Mouse (Mus musculus) C2C12 (cell line): ENCODE measurements around the gene Sbno1. TPM values are rescaled to one million over a fixed set of nuclear protein-coding genes. Genes with fewer than 3 reads are reported as not detected.
"Not testable (repeated sequence)": the region's sequence is repeated elsewhere in the genome, so short reads cannot be mapped to it uniquely, and the experiment has no call there.

ENCODE experiments used
- H3K27me3 ChIP-seq: one replicate; pipeline ENCODE4 v1.6.1; 2011; ENCODE audit not compliant: control insufficient read depth, insufficient read depth, insufficient read length
- H3K36me3 ChIP-seq: one replicate; pipeline ENCODE4 v1.6.1; 2011; ENCODE audit not compliant: control insufficient read depth, insufficient read depth
- H3K4me3 ChIP-seq: one replicate; pipeline ENCODE4 v1.5.1; 2011; ENCODE audit warnings: mild to moderate bottlenecking, control low read depth; ENCODE audit not compliant: poor library complexity, insufficient read depth, severe bottlenecking
- H3K79me2 ChIP-seq: one replicate; pipeline ENCODE4 v1.6.1; 2011; ENCODE audit not compliant: control insufficient read depth, insufficient read depth
- H3K79me3 ChIP-seq: one replicate; pipeline ENCODE4 v1.6.1; 2011; ENCODE audit warnings: low read depth, control low read depth
- H3ac ChIP-seq: one replicate; pipeline ENCODE3; 2011; ENCODE audit warnings: low read depth; ENCODE audit not compliant: control insufficient read depth, insufficient read length
- CEBPB ChIP-seq: IDR thresholded peaks from one replicate; pipeline ENCODE4 v1.6.1; 2011; ENCODE audit warnings: low read depth, mild to moderate bottlenecking, control low read depth, moderate library complexity
- CTCF ChIP-seq: IDR thresholded peaks from one replicate; pipeline ENCODE4 v1.5.1; 2011; ENCODE audit not compliant: control insufficient read depth, insufficient read depth, insufficient read length
- FOSL1 ChIP-seq: IDR thresholded peaks from one replicate; pipeline ENCODE4 v1.8.0; 2011; ENCODE audit warnings: mild to moderate bottlenecking, low read length; ENCODE audit not compliant: poor library complexity, insufficient read depth, severe bottlenecking
- MAX ChIP-seq: IDR thresholded peaks from one replicate; pipeline ENCODE4 v1.6.1; 2011; ENCODE audit warnings: mild to moderate bottlenecking, control low read depth
- MYOD1 ChIP-seq: IDR thresholded peaks from one replicate; pipeline ENCODE4 v1.6.1; 2011; ENCODE audit warnings: low read depth; ENCODE audit not compliant: control insufficient read depth, insufficient read length
- MYOG ChIP-seq: IDR thresholded peaks from one replicate; pipeline ENCODE4 v1.6.1; 2011; ENCODE audit not compliant: control insufficient read depth, insufficient read length; ENCODE audit errors: extremely low read depth
- USF1 ChIP-seq: IDR thresholded peaks from one replicate; pipeline ENCODE4 v1.6.1; 2011; ENCODE audit warnings: low read depth, mild to moderate bottlenecking, control low read depth, moderate library complexity
- polyA plus RNA-seq: library from polyadenylated mRNA; unstranded; fragments of >200 nt; fragmentation: generic; extraction: Trizol; gene quantifications from one replicate; pipeline ENCODE4 v1.2.1, GENCODE M21; 2012; ENCODE audit warnings: missing spikeins

Gene Sbno1
- polyA plus RNA-seq, 1 experiment: 13.0 TPM

DNA sequence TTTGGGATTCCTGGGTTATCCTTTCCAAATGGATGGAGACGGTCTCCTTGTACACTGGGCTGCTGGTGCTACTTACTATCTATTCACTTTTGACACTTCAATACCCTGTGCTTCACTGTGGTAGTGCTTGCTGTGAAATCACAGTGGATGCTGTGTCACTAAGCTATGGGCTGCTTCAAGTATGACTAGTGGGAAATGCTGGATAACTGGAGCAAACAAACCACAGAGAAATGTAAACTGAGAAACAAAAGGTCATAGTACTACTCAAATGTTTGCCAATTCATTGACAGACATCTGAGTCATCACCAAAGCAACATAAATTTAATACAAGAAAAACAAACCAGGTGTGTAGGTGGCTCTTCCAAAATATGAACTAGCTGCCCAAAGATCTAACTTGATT is 49.4 kb downstream of the Sbno1 start:
- Histone ChIP-seq H3ac (no peak overlapping the region), H3K36me3 (peaks cover 79% of the 10 kb centered on the region), H3K4me3 (no peak overlapping the region), H3K79me2 (no peaks in the 10 kb centered on the region), H3K27me3 (no peaks in the 10 kb centered on the region), H3K79me3 (no peaks in the 10 kb centered on the region)
- TF ChIP-seq MAX: no peak
- TF ChIP-seq USF1: no peak
- no peak for TF ChIP-seq MYOD1
- no peak for TF ChIP-seq CTCF
- no peak for TF ChIP-seq MYOG
- TF ChIP-seq CEBPB: no peak
- TF ChIP-seq FOSL1: no peak

DNA sequence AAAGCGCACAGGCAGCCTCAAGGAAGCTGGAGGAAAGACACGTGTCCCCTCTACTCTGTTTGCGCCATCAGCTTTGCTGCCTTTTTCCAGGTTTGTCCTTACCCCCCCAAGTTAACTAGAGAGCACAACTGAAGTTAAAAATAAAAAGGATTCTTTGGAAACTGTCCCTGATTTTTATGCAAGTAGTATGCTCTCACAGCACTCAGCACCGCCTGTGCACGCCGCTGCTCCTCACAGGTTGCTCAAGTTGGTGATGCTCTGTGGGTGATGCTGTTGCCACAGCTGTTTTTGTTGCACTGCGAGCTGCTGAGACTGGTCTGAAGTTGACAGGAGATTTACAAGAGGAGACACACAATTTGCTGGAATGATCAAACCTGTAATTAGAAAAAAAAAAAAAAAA is 51.5 kb downstream of the Sbno1 start:
- TF ChIP-seq CTCF: no peak
- TF ChIP-seq MYOD1: no peak
- no peak for TF ChIP-seq FOSL1
- TF ChIP-seq CEBPB: no peak
- TF ChIP-seq MAX: no peak
- no peak for TF ChIP-seq MYOG
- no peak for TF ChIP-seq USF1

DNA sequence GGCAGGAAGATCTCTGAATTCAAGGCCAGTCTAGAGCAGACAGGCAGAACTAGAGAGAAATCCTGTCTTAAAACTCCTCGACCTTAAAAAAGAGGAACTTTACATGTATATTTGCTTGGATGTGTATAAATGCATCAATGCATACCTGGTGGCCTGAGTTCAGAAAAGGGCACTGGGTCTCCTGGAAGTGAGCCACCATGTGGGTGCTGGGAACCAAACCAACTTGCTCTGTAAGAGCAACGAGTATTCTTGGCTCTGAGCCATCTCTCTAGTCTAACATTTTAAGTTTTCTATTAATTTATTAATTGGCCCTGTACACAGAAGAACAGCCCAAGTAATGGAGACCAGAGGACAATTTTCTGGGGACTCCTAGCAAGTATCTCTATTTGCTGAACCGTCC is 59.1 kb downstream of the Sbno1 start:
- H3ac ChIP-seq: no peak overlapping the region
- H3K79me3 ChIP-seq: no peaks in the 10 kb centered on the region
- H3K27me3 ChIP-seq: no peaks in the 10 kb centered on the region
- no peak for TF ChIP-seq MYOD1
- no peak for TF ChIP-seq MAX
- no peak for TF ChIP-seq CEBPB
- no peak for TF ChIP-seq MYOG
- TF ChIP-seq FOSL1: no peak
- TF ChIP-seq CTCF: no peak
- TF ChIP-seq USF1: no peak
- no peak overlapping the region for H3K4me3 ChIP-seq
- peaks cover 30% of the 10 kb centered on the region for H3K36me3 ChIP-seq
- no peaks in the 10 kb centered on the region for H3K79me2 ChIP-seq

More for the DNA sequence above, 51.5 kb downstream of the Sbno1 start:
- Histone ChIP-seq H3K27me3 (no peaks in the 10 kb centered on the region), H3K79me3 (no peaks in the 10 kb centered on the region), H3K4me3 (no peak overlapping the region), H3ac (no peak overlapping the region), H3K36me3 (peaks cover 78% of the 10 kb centered on the region), H3K79me2 (no peaks in the 10 kb centered on the region)

DNA sequence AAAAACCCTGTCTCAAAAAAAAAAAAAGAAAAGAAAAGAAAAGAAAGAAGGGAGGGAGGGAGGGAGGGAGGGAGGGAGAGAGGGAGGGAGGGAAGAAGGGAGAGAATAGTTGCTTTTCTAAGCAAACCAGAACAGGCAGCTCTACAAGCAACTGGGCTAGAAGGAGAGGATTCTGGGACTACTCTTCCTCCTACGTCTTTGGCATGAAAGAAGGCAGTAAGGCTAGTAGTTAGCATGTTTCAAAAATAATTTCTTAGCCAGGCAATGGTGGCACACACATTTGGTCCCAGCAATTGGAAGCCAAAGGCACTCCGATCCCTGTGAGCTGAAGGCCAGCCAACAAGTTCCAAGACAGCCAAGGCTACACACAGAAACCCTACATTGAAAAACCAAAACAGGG is 60.0 kb downstream of the Sbno1 start:
- Histone ChIP-seq H3K4me3 (no peak overlapping the region), H3K27me3 (no peaks in the 10 kb centered on the region), H3K79me3 (no peaks in the 10 kb centered on the region), H3K36me3 (peaks cover 20% of the 10 kb centered on the region), H3ac (no peak overlapping the region), H3K79me2 (no peaks in the 10 kb centered on the region)
- TF ChIP-seq MYOG (no peak), CTCF (no peak)

DNA sequence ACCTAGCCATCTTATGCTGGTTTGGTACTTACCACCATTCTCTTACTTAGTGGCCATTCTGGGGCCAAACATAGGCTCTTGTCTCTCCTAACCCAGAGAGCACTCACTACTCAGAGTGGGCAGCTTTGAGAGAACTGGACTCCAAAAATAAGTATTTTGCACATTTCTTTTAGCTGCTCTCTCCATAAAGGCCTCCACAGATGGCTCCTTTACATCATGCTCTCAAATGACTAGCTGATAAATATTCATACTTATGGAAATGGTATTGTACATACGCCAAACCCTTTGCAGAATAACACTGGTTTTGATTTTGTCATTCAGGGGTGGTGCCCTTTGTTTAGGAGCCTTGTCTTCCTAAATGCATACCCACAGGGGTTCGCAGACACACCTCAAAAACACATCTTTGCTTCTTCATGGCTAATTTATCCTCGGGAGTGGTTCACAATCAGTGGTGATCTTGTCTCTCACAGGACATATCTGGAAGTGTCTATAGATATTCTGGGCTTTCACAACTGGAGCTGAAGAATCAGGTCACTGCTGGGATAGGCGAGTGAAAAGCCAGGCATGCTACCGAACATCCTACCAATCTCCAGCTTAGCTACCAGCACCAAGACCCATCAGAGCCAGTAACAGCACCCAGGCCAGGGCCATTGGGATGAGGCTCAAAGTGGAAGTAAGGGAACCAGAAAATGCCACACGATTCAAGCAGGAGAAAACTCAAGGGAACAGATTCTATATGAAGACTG is 61.5 kb downstream of the Sbno1 start:
- no peak for TF ChIP-seq MYOD1
- no peak for TF ChIP-seq FOSL1
- no peak for TF ChIP-seq MAX
- TF ChIP-seq MYOG: no peak
- TF ChIP-seq USF1: no peak
- TF ChIP-seq CTCF: no peak
- no peak for TF ChIP-seq CEBPB
- Histone ChIP-seq H3ac (no peak overlapping the region), H3K36me3 (peaks cover 9% of the 10 kb centered on the region), H3K4me3 (no peak overlapping the region), H3K79me3 (no peaks in the 10 kb centered on the region), H3K27me3 (no peaks in the 10 kb centered on the region), H3K79me2 (no peaks in the 10 kb centered on the region)

DNA sequence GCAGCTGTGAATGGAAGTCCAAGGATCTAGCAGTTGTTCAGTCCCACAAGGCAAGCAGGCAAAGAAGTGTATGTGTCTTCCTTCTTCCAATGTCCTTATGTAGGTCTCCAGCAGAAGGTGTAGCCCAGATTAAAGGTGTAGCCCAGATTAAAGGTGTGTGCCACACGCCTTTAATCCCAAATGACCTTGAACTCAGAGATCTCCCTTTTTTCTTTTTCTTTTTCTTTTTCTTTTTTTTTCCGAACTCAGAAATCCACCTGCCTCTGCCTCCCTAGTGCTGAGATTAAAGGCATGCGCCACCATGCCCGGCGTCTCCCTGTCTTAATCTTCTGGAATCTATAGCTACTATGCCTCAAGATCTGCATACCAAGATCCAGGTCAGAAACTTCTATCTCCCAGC is 62.8 kb downstream of the Sbno1 start, which contains the start of gene Cdk2ap1:
Gene Cdk2ap1, minus strand, starts transcription at position 101 of the 400 bp plus-strand sequence.
- H3K79me2 ChIP-seq, H3K4me3 ChIP-seq, H3K27me3 ChIP-seq, H3K79me3 ChIP-seq, H3ac ChIP-seq, H3K36me3 ChIP-seq: not testable (repeated sequence)
